Mouse (Mus musculus): ENCODE results near the gene Spaca3. TPM values are rescaled to one million over a fixed set of nuclear protein-coding genes. Genes with fewer than 3 reads are reported as not detected.

The Spaca3 gene
- polyA plus RNA-seq, 2 experiments, result 0.11 TPM; not detected in 1

GRCm38 (mm10) chr11:80903426-80903825, 45.3 kb downstream of the Spaca3 start:
- H3K9ac ChIP-seq (replicated peaks), result no peak overlapping the region
- ATAC-seq (ENCODE audit: insufficient read depth) (no peak), DNase-seq (ENCODE audit: low read depth in 3 of 3, low spot score in 3 of 3) (no peak)
- H3K9me3 ChIP-seq (ENCODE audit: control insufficient read depth, low read length), result no peaks in the 10 kb centered on the region
- TF ChIP-seq EP300 (IDR thresholded peaks at IDR 0.05; ENCODE audit: low read depth), result no peak
- no peak for TF ChIP-seq CTCF (IDR thresholded peaks at IDR 0.05; ENCODE audit: low read depth)
- WGBS (ENCODE audit: insufficient replicate concordance), result 70% methylated on average over 10 of the region's 10 CpGs
- H3K4me3 ChIP-seq (ENCODE audit: insufficient read depth in 1 of 2, low read depth in 2 of 2, low read length in 2 of 2), result no peak overlapping the region
- no peak overlapping the region for H3K4me2 ChIP-seq (ENCODE audit: low read depth)
- H3K27ac ChIP-seq, result no peak overlapping the region
- H3K36me3 ChIP-seq (replicated peaks; ENCODE audit: control insufficient read depth, insufficient read depth, low read depth), result no peaks in the 10 kb centered on the region
- H3K27me3 ChIP-seq (ENCODE audit: control insufficient read depth, insufficient read depth, low read length), result no peaks in the 10 kb centered on the region
- H3K4me1 ChIP-seq (replicated peaks; ENCODE audit: control insufficient read depth in 2 of 2, insufficient read depth in 2 of 2, low read length in 1 of 2), result no peaks in the 10 kb centered on the region

- TF ChIP-seq EP300 (IDR thresholded peaks at IDR 0.05; ENCODE audit: low read depth), result no peak
- no peak for TF ChIP-seq CTCF (IDR thresholded peaks at IDR 0.05; ENCODE audit: low read depth)
- peak in 1 of 3 experiments; percentile 6 for DNase-seq (ENCODE audit: low read depth in 3 of 3, low spot score in 3 of 3)
- H3K27ac ChIP-seq, result no peak overlapping the region
- no peaks in the 10 kb centered on the region for H3K36me3 ChIP-seq (replicated peaks; ENCODE audit: control insufficient read depth, insufficient read depth, low read depth)
- no peaks in the 10 kb centered on the region for H3K4me1 ChIP-seq (replicated peaks; ENCODE audit: control insufficient read depth in 2 of 2, insufficient read depth in 2 of 2, low read length in 1 of 2)
- no peak overlapping the region for H3K4me3 ChIP-seq (ENCODE audit: insufficient read depth in 1 of 2, low read depth in 2 of 2, low read length in 2 of 2)
- ATAC-seq (ENCODE audit: insufficient read depth), result no peak
- H3K27me3 ChIP-seq (ENCODE audit: control insufficient read depth, insufficient read depth, low read length), result no peaks in the 10 kb centered on the region
- H3K4me2 ChIP-seq (ENCODE audit: low read depth), result no peak overlapping the region
- no peak overlapping the region for H3K9ac ChIP-seq (replicated peaks)
- WGBS (ENCODE audit: insufficient replicate concordance), result 67% methylated on average over 2 of the region's 2 CpGs
- no peaks in the 10 kb centered on the region for H3K9me3 ChIP-seq (ENCODE audit: control insufficient read depth, low read length)
Measured at GRCm38 (mm10) chr11:80904559-80904958, 46.4 kb downstream of the Spaca3 start.

- Histone ChIP-seq H3K9me3 (ENCODE audit: control insufficient read depth, low read length) (no peaks in the 10 kb centered on the region), H3K4me3 (ENCODE audit: insufficient read depth in 1 of 2, low read depth in 2 of 2, low read length in 2 of 2) (no peak overlapping the region), H3K27me3 (ENCODE audit: control insufficient read depth, insufficient read depth, low read length) (no peaks in the 10 kb centered on the region), H3K4me2 (ENCODE audit: low read depth) (no peak overlapping the region), H3K36me3 (replicated peaks; ENCODE audit: control insufficient read depth, insufficient read depth, low read depth) (no peaks in the 10 kb centered on the region), H3K27ac (no peak overlapping the region), H3K9ac (replicated peaks) (no peak overlapping the region), H3K4me1 (replicated peaks; ENCODE audit: control insufficient read depth in 2 of 2, insufficient read depth in 2 of 2, low read length in 1 of 2) (no peaks in the 10 kb centered on the region)
- DNase-seq (ENCODE audit: low read depth in 3 of 3, low spot score in 3 of 3), result peak in 1 of 3 experiments; percentile 2
- ATAC-seq (ENCODE audit: insufficient read depth), result no peak
- 24% methylated on average over 4 of the region's 4 CpGs for WGBS (ENCODE audit: insufficient replicate concordance)
- TF ChIP-seq CTCF (IDR thresholded peaks at IDR 0.05; ENCODE audit: low read depth) (peak; percentile 70), EP300 (IDR thresholded peaks at IDR 0.05; ENCODE audit: low read depth) (no peak)
Measured at GRCm38 (mm10) chr11:80906456-80906855, 48.3 kb downstream of the Spaca3 start.

DNA sequence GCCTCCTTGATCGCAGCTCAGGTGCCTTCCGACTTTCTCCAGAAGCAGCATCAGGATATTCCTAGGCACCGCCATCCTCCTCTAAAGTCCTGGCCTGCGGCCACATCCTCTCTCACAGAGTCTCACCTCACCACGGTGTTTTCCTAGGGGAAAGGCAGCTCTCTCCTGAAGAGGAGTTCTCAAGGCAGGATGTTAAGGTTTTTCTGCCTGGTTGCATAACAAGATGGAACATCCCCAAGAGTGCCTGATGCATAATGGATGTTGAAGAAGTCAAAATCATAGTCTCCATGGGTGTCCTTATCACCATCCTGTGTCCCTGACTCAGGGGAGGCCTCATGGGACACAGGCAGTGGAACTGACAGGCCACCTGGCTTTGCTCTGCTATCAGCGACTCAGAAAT, 49.7 kb downstream of the Spaca3 start:
- Histone ChIP-seq H3K4me1 (replicated peaks; ENCODE audit: control insufficient read depth in 2 of 2, insufficient read depth in 2 of 2, low read length in 1 of 2) (no peaks in the 10 kb centered on the region), H3K9me3 (ENCODE audit: control insufficient read depth, low read length) (no peaks in the 10 kb centered on the region), H3K4me3 (ENCODE audit: insufficient read depth in 1 of 2, low read depth in 2 of 2, low read length in 2 of 2) (no peak overlapping the region), H3K9ac (replicated peaks) (no peak overlapping the region), H3K36me3 (replicated peaks; ENCODE audit: control insufficient read depth, insufficient read depth, low read depth) (no peaks in the 10 kb centered on the region), H3K27ac (no peak overlapping the region), H3K27me3 (ENCODE audit: control insufficient read depth, insufficient read depth, low read length) (no peaks in the 10 kb centered on the region), H3K4me2 (ENCODE audit: low read depth) (no peak overlapping the region)
- no peak for ATAC-seq (ENCODE audit: insufficient read depth)
- WGBS (ENCODE audit: insufficient replicate concordance), result 75% methylated on average over 6 of the region's 6 CpGs
- no peak for DNase-seq (ENCODE audit: low read depth in 3 of 3, low spot score in 3 of 3)
- TF ChIP-seq EP300 (IDR thresholded peaks at IDR 0.05; ENCODE audit: low read depth) (no peak), CTCF (IDR thresholded peaks at IDR 0.05; ENCODE audit: low read depth) (no peak)

GRCm38 (mm10) chr11:80912721-80913120, 54.6 kb downstream of the Spaca3 start:
- Histone ChIP-seq H3K4me2 (ENCODE audit: low read depth) (no peak overlapping the region), H3K4me3 (ENCODE audit: insufficient read depth in 1 of 2, low read depth in 2 of 2, low read length in 2 of 2) (no peak overlapping the region), H3K9me3 (ENCODE audit: control insufficient read depth, low read length) (no peaks in the 10 kb centered on the region), H3K27ac (no peak overlapping the region), H3K27me3 (ENCODE audit: control insufficient read depth, insufficient read depth, low read length) (no peaks in the 10 kb centered on the region), H3K9ac (replicated peaks) (no peak overlapping the region), H3K4me1 (replicated peaks; ENCODE audit: control insufficient read depth in 2 of 2, insufficient read depth in 2 of 2, low read length in 1 of 2) (no peaks in the 10 kb centered on the region), H3K36me3 (replicated peaks; ENCODE audit: control insufficient read depth, insufficient read depth, low read depth) (no peaks in the 10 kb centered on the region)
- TF ChIP-seq EP300 (IDR thresholded peaks at IDR 0.05; ENCODE audit: low read depth) (no peak), CTCF (IDR thresholded peaks at IDR 0.05; ENCODE audit: low read depth) (no peak)
- WGBS (ENCODE audit: insufficient replicate concordance), result 63% methylated on average over 5 of the region's 5 CpGs
- DNase-seq (ENCODE audit: low read depth in 3 of 3, low spot score in 3 of 3), result no peak
- no peak for ATAC-seq (ENCODE audit: insufficient read depth)
